Comparison of ENCODE assay signal across 13 mouse cellular contexts in genomic region chr3:101966825-101967558, GRCm38 (mm10). TPM values are rescaled to one million over a fixed set of nuclear protein-coding genes. Genes with fewer than 3 reads are reported as not detected.
A peak's percentile ranks its signal among the peaks of the same experiment; 100 is the strongest.
DNase-seq lines count a peak whose midpoint lies in the region; ATAC-seq and TF ChIP-seq lines count a peak whose summit lies in the region.
"Had no signal": no experiment of that assay in that cellular context is flagged by ENCODE, and none has a peak within 500 bp of the region (broad histone marks: within the 10 kb centered on the region; RNA-seq: fewer than 3 reads in every experiment).

No protein-coding gene starts in this region.

- no peak for TF ChIP-seq CTCF in layer of hippocampus, adult 2 months (conservative IDR thresholded peaks at IDR 0.05)
- no peak for TF ChIP-seq CTCF in embryonic fibroblast, embryonic 13.5 days (IDR thresholded peaks at IDR 0.05; ENCODE audit: borderline replicate concordance, insufficient read depth, low read length)
- TF ChIP-seq CTCF in lung, postnatal 0 days (IDR thresholded peaks at IDR 0.05): no peak

- peak; percentile 37 to 39 for DNase-seq in layer of hippocampus, adult 2 months (ENCODE audit: low spot score in 2 of 2)
- no peak for DNase-seq in layer of hippocampus, adult 9-10 months (ENCODE audit: low spot score)
- DNase-seq in hindbrain, embryonic 14.5 days (ENCODE audit: low spot score): peak; percentile 71
- DNase-seq in neural tube, embryonic 11.5 days (ENCODE audit: low spot score): peak; percentile 65
- no peak for DNase-seq in spleen, adult 18-20 months
- DNase-seq in lung, postnatal 0 days (ENCODE audit: low spot score): no peak
- DNase-seq in heart, postnatal 14 days: no peak
- DNase-seq: cerebellum, adult 11 months had no signal

- H3K4me3 ChIP-seq in layer of hippocampus, adult 2 months: no peak overlapping the region
- no peak overlapping the region for H3K4me3 ChIP-seq in embryonic fibroblast, embryonic 13.5 days (ENCODE audit: insufficient read depth, low read length)
- no peak overlapping the region for H3K4me3 ChIP-seq in hindbrain, embryonic 14.5 days (replicated peaks; ENCODE audit: low read length)
- no peak overlapping the region for H3K4me3 ChIP-seq in neural tube, embryonic 11.5 days (ENCODE audit: low read depth, low read length)
- H3K4me3 ChIP-seq in lung, postnatal 0 days (ENCODE audit: low read depth, low read length): no peak overlapping the region

- H3K9me3 ChIP-seq in hindbrain, embryonic 14.5 days (ENCODE audit: control insufficient read depth, low read length): no peaks in the 10 kb centered on the region
- no peaks in the 10 kb centered on the region for H3K9me3 ChIP-seq in neural tube, embryonic 11.5 days (ENCODE audit: control insufficient read depth, low read length)
- no peaks in the 10 kb centered on the region for H3K9me3 ChIP-seq in lung, postnatal 0 days (ENCODE audit: low read length)

- no peaks in the 10 kb centered on the region for H3K4me1 ChIP-seq in embryonic fibroblast, embryonic 13.5 days (ENCODE audit: control insufficient read depth, insufficient read depth, low read length)
- peaks cover 34% of the 10 kb centered on the region for H3K4me1 ChIP-seq in hindbrain, embryonic 14.5 days (replicated peaks; ENCODE audit: control insufficient read depth, insufficient read depth, low read length)
- H3K4me1 ChIP-seq in neural tube, embryonic 11.5 days (ENCODE audit: control insufficient read depth, insufficient read depth, low read length): peaks cover 21% of the 10 kb centered on the region
- H3K4me1 ChIP-seq in lung, postnatal 0 days (ENCODE audit: insufficient read depth, low read depth, low read length): no peaks in the 10 kb centered on the region

- no peak overlapping the region for H3K4me2 ChIP-seq in hindbrain, embryonic 14.5 days (replicated peaks)
- H3K4me2 ChIP-seq in neural tube, embryonic 11.5 days (ENCODE audit: low read depth): no peak overlapping the region
- no peak overlapping the region for H3K4me2 ChIP-seq in lung, postnatal 0 days (replicated peaks; ENCODE audit: low read depth, low read length)
- H3K4me2 ChIP-seq: liver, embryonic 11.5 days had no signal

- H3K27me3 ChIP-seq in hindbrain, embryonic 14.5 days (ENCODE audit: control insufficient read depth, insufficient read depth, low read length): no peaks in the 10 kb centered on the region
- no peaks in the 10 kb centered on the region for H3K27me3 ChIP-seq in neural tube, embryonic 11.5 days (ENCODE audit: control insufficient read depth, insufficient read depth, low read length)
- H3K27me3 ChIP-seq in lung, postnatal 0 days (replicated peaks; ENCODE audit: insufficient read depth, low read length): no peaks in the 10 kb centered on the region

- intact Hi-C loops in heart, postnatal 14 days (cut with DNase I): no loop called here

- ATAC-seq in hindbrain, embryonic 14.5 days (ENCODE audit: low FRiP score): peak; percentile 75
- peak; percentile 80 for ATAC-seq in neural tube, embryonic 11.5 days (ENCODE audit: insufficient read depth, low FRiP score, low TSS enrichment)
- no peak for ATAC-seq in lung, postnatal 0 days

- TF ChIP-seq POLR2A in embryonic fibroblast, embryonic 13.5 days (IDR thresholded peaks at IDR 0.05; ENCODE audit: low read depth, low read length): 0 out of 2 replicates have a peak, but pooled peaks have one; percentile 28

- H3K9ac ChIP-seq in hindbrain, embryonic 14.5 days: no peak overlapping the region
- no peak overlapping the region for H3K9ac ChIP-seq in neural tube, embryonic 11.5 days (ENCODE audit: low read length)
- no peak overlapping the region for H3K9ac ChIP-seq in lung, postnatal 0 days (replicated peaks; ENCODE audit: low read depth)

- no peak for TF ChIP-seq EP300 in lung, postnatal 0 days (IDR thresholded peaks at IDR 0.05)

- peak overlapping the region; percentile 68 for H3K27ac ChIP-seq in layer of hippocampus, adult 2 months
- H3K27ac ChIP-seq in embryonic fibroblast, embryonic 13.5 days (ENCODE audit: insufficient read depth, low read length): no peak overlapping the region
- H3K27ac ChIP-seq in hindbrain, embryonic 14.5 days: peak overlapping the region; percentile 86
- peak overlapping the region; percentile 82 for H3K27ac ChIP-seq in neural tube, embryonic 11.5 days (ENCODE audit: low read depth, low read length)
- no peak overlapping the region for H3K27ac ChIP-seq in lung, postnatal 0 days (ENCODE audit: low read length)

- no peaks in the 10 kb centered on the region for H3K36me3 ChIP-seq in hindbrain, embryonic 14.5 days (replicated peaks; ENCODE audit: control insufficient read depth, insufficient read depth)
- no peaks in the 10 kb centered on the region for H3K36me3 ChIP-seq in neural tube, embryonic 11.5 days (ENCODE audit: control insufficient read depth, insufficient read depth, low read length)
- no peaks in the 10 kb centered on the region for H3K36me3 ChIP-seq in lung, postnatal 0 days (ENCODE audit: insufficient read depth, low read length)

- 15% methylated on average over 3 of the region's 3 CpGs for WGBS in hindbrain, embryonic 14.5 days
- 9% methylated on average over 3 of the region's 3 CpGs for WGBS in neural tube, embryonic 11.5 days
- WGBS in lung, postnatal 0 days: 29% methylated on average over 3 of the region's 3 CpGs

RNA-seq across cellular contexts. Expression of gene Slc22a15, which starts 42.7 kb away (rescaled TPM):
- total RNA-seq in layer of hippocampus, adult 2 months (2021): 10 to 100 TPM in 1 of 2 experiments, 1 to 10 TPM in 1; 9.6 to 11.5 TPM
- polyA plus RNA-seq in embryonic fibroblast, embryonic 13.5 days (2011; ENCODE audit: insufficient read length, low read depth, missing spikeins): 5.6 and 8.1 TPM in 2 replicates
- 6.1 and 6.4 TPM in 2 replicates for polyA plus RNA-seq in hindbrain, embryonic 14.5 days (2014; fragmentation: Nextera tagmentation; extraction: Ambion mirVana)
- polyA plus RNA-seq in neural tube, embryonic 11.5 days (2014; fragmentation: Nextera tagmentation; extraction: Ambion mirVana): 7.6 and 8.1 TPM in 2 replicates
- polyA plus RNA-seq in lung, postnatal 0 days (2015; fragmentation: Nextera tagmentation; extraction: Ambion mirVana): 4.2 and 4.5 TPM in 2 replicates
- 1 to 10 TPM; 2.9 to 3.4 TPM for total RNA-seq in heart, postnatal 14 days (2021)

RNA-seq across cellular contexts. Expression of gene Nhlh2, which starts 42.9 kb away (rescaled TPM):
- total RNA-seq in layer of hippocampus, adult 2 months (2021): 1 to 10 TPM; 1.3 to 1.8 TPM
- polyA plus RNA-seq in embryonic fibroblast, embryonic 13.5 days (2011; ENCODE audit: insufficient read length, low read depth, missing spikeins): not detected in 2 replicates
- 27.2 and 29.4 TPM in 2 replicates for polyA plus RNA-seq in hindbrain, embryonic 14.5 days (2014; fragmentation: Nextera tagmentation; extraction: Ambion mirVana)
- polyA plus RNA-seq in neural tube, embryonic 11.5 days (2014; fragmentation: Nextera tagmentation; extraction: Ambion mirVana): 94.0 and 109 TPM in 2 replicates
- not detected in 2 replicates for polyA plus RNA-seq in lung, postnatal 0 days (2015; fragmentation: Nextera tagmentation; extraction: Ambion mirVana)
- not detected for total RNA-seq in heart, postnatal 14 days (2021)
- total RNA-seq: heart, adult 8-10 months; MEL had no signal
- polyA plus RNA-seq: stomach, embryonic 14.5 days had no signal

Comparison
In these comparisons a context has a peak if more than half of its experiments do, and no peak if none do; other contexts are left out.
1. DNase-seq: peak in layer of hippocampus, adult 2 months (2 of 2), hindbrain, embryonic 14.5 days (single experiment) and neural tube, embryonic 11.5 days (single experiment); none in layer of hippocampus, adult 9-10 months (single experiment), spleen, adult 18-20 months (0 of 2), lung, postnatal 0 days (single experiment) and heart, postnatal 14 days (0 of 2).
2. H3K27ac ChIP-seq: peak in layer of hippocampus, adult 2 months (single experiment), hindbrain, embryonic 14.5 days (single experiment) and neural tube, embryonic 11.5 days (single experiment); none in embryonic fibroblast, embryonic 13.5 days (single experiment) and lung, postnatal 0 days (single experiment).
3. RNA of gene Nhlh2, which starts 42.9 kb away (polyA plus RNA-seq): 94.0 to 109 TPM in neural tube, embryonic 11.5 days and 27.2 to 29.4 TPM in hindbrain, embryonic 14.5 days; not detected in embryonic fibroblast, embryonic 13.5 days and not detected in lung, postnatal 0 days; every median in the first group is over 10 times any median in the second.